Mouse (Mus musculus) forebrain, embryonic 15.5 days (tissue): ENCODE results near the gene Col4a5. TPM values are rescaled to one million over a fixed set of nuclear protein-coding genes. Genes with fewer than 3 reads are reported as not detected.

Experiments used
- ATAC-seq: fragments of 200-750 bp; cut with Nextera tagmentation; replicated peaks from 2 replicates; pipeline ENCODE4 v1.8.0; 2017; ENCODE audit warnings: mild to moderate bottlenecking, moderate TSS enrichment, moderate library complexity
- H3K27ac ChIP-seq: fragments of 300-500 bp; sonication (generic); replicated peaks from 2 replicates; pipeline ENCODE4 v1.5.1; 2015; ENCODE audit warnings: mild to moderate bottlenecking, inconsistent platforms
- H3K27me3 ChIP-seq: fragments of 300-500 bp; sonication (generic); 2 replicates; pipeline ENCODE4 v1.6.1; 2015; ENCODE audit warnings: inconsistent platforms
- H3K36me3 ChIP-seq: fragments of 300-500 bp; sonication (generic); 2 replicates; pipeline ENCODE4 v1.6.1; 2015; ENCODE audit warnings: mild to moderate bottlenecking, inconsistent platforms
- H3K4me1 ChIP-seq: fragments of 300-500 bp; sonication (generic); 2 replicates; pipeline ENCODE4 v1.6.1; 2015; ENCODE audit warnings: inconsistent platforms
- H3K4me2 ChIP-seq: fragments of 300-500 bp; sonication (generic); replicated peaks from 2 replicates; pipeline ENCODE4 v1.6.1; 2015; ENCODE audit warnings: mild to moderate bottlenecking, inconsistent platforms
- H3K4me3 ChIP-seq: fragments of 300-500 bp; sonication (generic); 2 replicates; pipeline ENCODE4 v1.5.1; 2015; ENCODE audit warnings: mild to moderate bottlenecking, inconsistent platforms
- H3K9ac ChIP-seq: fragments of 300-500 bp; sonication (generic); replicated peaks from 2 replicates; pipeline ENCODE4 v1.6.1; 2015; ENCODE audit warnings: mild to moderate bottlenecking, inconsistent platforms
- H3K9me3 ChIP-seq: fragments of 300-500 bp; sonication (generic); 2 replicates; pipeline ENCODE4 v1.6.1; 2016; ENCODE audit warnings: inconsistent platforms
- WGBS: fragments of 180-500 bp; shearing (Covaris S2); methylation state at CpG from one replicate; pipeline ENCODE4 v1.1.7; 2015; ENCODE audit warnings: mixed read lengths; 5-methylcytosine and 5-hydroxymethylcytosine counted together
- polyA plus RNA-seq: library from polyadenylated mRNA; unstranded; fragments of >200 nt; fragmentation: Nextera tagmentation; extraction: Ambion mirVana; gene quantifications from 2 replicates; pipeline ENCODE4 v1.2.1, GENCODE M21; 2015

Gene Col4a5
- polyA plus RNA-seq: 5.4 and 5.6 TPM in 2 replicates

DNA sequence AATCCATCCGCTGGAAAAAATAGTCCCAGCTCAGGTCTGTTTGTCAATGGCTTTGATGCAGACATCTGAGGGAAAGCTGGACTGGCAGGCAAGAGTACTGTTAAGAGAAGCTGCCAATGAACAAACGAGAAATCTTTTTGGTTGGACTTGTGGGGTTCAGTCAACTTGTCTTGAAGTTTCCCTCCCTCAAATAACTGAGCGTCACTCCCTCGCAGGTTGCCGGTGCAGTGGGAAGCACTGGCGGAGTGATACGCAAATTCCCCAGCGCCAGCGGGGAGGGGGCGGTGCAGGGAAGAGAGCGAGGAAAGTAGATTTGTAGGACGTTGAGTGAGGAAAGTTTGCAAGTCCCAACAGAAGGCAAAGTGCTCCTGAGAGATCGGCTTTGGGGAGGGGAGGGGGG lies at the start of gene Col4a5:
Gene Col4a5, plus strand, starts transcription at position 276 of the 400 bp plus-strand sequence.
- Histone ChIP-seq H3K9me3 (no peaks in the 10 kb centered on the region), H3K27ac (no peak within 1 kb of the TSS), H3K4me3 (peak within 1 kb of the TSS; percentile 40), H3K4me2 (peak within 1 kb of the TSS; percentile 58), H3K4me1 (no peaks in the 10 kb centered on the region), H3K27me3 (no peaks in the 10 kb centered on the region), H3K36me3 (no peaks in the 10 kb centered on the region), H3K9ac (peak within 1 kb of the TSS; percentile 43)
- 13% methylated on average over 13 of the region's 13 CpGs for WGBS
- peak; percentile 93 for ATAC-seq

DNA sequence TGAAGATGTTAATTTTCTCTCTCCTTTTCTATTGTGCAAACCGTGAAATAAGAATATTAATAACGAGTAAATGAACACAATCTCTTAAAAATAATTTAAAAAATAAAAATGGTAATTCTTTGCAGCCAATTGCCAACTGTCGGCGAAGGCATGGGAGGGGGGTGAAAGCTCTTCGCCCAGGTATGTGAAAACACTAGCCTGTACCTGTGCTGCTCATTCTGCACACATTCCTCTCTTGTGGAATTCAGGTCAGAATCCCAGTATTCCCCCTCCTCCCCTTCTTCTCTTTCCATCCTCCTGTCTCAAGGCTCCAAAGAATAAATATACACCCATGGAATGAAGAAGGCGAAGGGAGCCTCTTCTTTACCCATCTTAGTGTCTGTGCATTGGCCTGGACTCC lies 38.4 kb upstream of the Col4a5 start:
- Histone ChIP-seq H3K27me3 (no peaks in the 10 kb centered on the region), H3K4me2 (no peak overlapping the region), H3K36me3 (no peaks in the 10 kb centered on the region), H3K9ac (no peak overlapping the region), H3K4me3 (no peak overlapping the region), H3K4me1 (no peaks in the 10 kb centered on the region), H3K27ac (no peak overlapping the region), H3K9me3 (no peaks in the 10 kb centered on the region)
- 92% methylated on average over 6 of the region's 6 CpGs for WGBS
- no peak for ATAC-seq

DNA sequence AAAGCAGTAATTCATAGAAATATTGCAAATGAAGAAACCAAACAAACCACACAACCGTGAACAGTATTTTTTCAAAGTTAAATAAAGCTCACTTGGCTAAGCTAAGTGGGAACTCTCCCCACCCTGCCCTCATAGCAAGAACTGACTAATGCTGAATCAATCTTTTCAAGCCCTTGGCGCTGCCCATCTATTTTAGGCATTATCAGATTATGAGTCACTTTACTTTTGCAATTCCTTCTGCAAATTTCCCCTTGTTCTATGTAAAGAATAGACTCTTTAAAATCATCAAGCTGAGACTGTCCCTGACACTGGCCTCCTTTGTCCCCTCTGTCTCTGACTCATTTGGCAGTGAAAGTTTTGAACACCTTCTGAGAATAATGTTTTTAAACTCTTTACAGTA lies 35.8 kb upstream of the Col4a5 start:
- H3K36me3 ChIP-seq: no peaks in the 10 kb centered on the region
- no peaks in the 10 kb centered on the region for H3K9me3 ChIP-seq
- no peak overlapping the region for H3K4me3 ChIP-seq
- no peak for ATAC-seq
- H3K4me2 ChIP-seq: no peak overlapping the region
- WGBS: 71% methylated on average over 2 of the region's 2 CpGs
- no peaks in the 10 kb centered on the region for H3K27me3 ChIP-seq
- H3K27ac ChIP-seq: no peak overlapping the region
- H3K9ac ChIP-seq: no peak overlapping the region
- no peaks in the 10 kb centered on the region for H3K4me1 ChIP-seq

DNA sequence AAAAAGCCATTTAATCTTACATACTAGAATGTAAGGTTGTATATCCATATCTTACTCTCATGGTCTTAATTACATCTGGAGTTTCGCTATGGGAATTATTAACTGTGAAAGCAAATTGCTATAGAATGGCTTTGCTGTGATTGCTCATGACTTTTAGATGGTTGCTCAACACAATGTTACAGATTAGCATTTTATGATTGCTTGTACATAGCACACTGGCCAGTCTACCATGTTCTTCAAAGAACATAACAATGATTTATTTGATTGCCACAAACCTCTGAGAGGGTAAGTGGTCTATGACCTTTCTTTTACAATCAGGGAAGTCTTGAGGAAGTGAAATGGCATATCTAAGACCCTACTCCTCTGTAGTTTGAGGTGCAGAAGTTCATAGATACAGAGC lies 27.2 kb upstream of the Col4a5 start:
- no peaks in the 10 kb centered on the region for H3K36me3 ChIP-seq

DNA sequence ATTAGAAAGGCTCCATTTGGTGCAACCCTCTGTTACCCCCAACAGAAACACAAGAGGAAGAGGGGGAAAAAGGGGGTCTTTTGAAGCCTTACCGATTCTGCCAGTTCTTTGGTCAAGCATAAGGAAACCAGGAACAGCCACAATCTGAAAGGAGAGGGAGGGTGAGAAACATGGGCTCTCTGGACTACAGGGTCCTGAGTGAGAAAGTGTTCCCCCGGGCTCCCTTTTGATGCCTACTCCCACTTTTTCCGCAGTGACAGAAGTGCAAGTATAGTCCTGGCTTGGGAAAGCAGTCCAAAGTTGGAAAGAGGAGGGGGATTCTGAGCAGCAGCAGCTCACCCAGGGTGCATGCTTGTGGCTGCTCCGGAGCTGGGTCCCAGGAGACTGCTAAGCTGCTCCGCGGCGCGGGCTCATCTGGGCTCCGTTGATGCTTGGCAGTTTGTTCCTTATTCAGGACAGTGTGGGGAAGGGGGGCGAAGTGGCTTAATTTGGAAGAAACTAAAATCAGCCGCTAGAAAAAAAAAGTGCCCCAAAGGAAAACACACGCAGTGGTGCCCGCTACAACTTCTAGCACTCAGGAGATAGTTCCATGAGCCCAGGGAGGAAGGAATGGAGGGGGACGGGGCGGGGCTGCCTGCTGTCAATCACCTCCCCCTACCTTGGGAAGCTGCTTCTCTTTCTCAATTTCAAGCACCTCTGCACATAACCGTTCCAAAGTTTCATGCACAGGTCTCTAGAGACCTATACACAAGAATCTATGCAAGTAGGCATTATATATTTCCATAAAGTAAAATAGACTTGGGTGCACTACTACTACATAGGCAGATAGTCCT lies 1.5 kb upstream of the Col4a5 start, which contains the start of gene Col4a6:
Gene Col4a6, minus strand, starts transcription at position 607 of the 833 bp plus-strand sequence.
- Histone ChIP-seq H3K27ac (no peak within 1 kb of the TSS), H3K36me3 (no peaks in the 10 kb centered on the region), H3K9me3 (no peaks in the 10 kb centered on the region), H3K4me3 (peak within 1 kb of the TSS; percentile 21), H3K4me2 (peak within 1 kb of the TSS; percentile 58), H3K27me3 (no peaks in the 10 kb centered on the region), H3K9ac (no peak within 1 kb of the TSS), H3K4me1 (no peaks in the 10 kb centered on the region)
- WGBS: 22% methylated on average over 16 of the region's 16 CpGs
- peak; percentile 78 for ATAC-seq

More for the DNA sequence above, 27.2 kb upstream of the Col4a5 start:
- Histone ChIP-seq H3K27ac (no peak overlapping the region), H3K9ac (no peak overlapping the region), H3K27me3 (0 out of 2 replicates have a peak, but pooled peaks cover 2% of the 10 kb centered on the region), H3K4me1 (no peaks in the 10 kb centered on the region), H3K9me3 (no peaks in the 10 kb centered on the region), H3K4me3 (no peak overlapping the region), H3K4me2 (no peak overlapping the region)
- 83% methylated on average over 1 of the region's 1 CpGs for WGBS
- ATAC-seq: no peak

DNA sequence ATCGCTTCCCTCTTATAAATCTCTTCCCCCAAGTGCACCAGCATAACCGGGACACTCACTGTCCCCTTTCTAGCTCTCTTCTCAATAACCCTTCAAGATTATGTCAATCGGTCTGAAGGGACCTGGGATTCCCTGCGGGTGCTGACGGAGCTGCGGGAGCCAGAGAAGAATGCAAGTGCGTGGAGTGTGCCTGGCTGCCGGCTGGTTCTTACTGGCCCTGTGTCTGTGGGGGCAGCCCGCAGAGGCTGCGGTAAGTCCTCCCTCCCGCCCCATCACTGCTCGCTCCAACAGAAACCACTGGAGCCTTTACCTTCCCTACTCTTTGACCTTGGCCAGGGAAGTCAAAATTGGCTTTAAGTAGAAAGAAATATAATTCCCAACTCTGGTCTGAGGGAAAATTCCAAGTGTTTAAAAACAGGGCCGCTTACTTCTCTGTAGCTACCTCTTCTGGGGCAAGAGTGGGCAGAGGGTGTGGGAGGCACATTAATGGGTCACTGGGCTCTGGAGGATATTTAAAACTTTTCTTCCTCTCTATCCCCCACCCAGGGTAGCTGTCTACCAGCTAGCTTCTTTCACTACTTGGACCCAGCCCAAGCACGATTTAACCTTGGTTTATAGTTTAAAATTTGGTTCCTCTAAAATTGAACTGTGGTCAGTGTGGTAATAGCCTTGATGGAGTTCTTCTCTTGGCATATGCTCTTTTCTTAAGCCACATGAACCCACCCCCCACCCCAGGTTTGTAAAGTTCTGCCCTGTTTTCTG lies 562 bp downstream of the Col4a5 start:
- Histone ChIP-seq H3K36me3 (no peaks in the 10 kb centered on the region), H3K4me1 (no peaks in the 10 kb centered on the region), H3K4me3 (peak overlapping the region; percentile 40), H3K9me3 (no peaks in the 10 kb centered on the region), H3K27ac (no peak overlapping the region), H3K4me2 (peak overlapping the region; percentile 58), H3K9ac (peak overlapping the region; percentile 43), H3K27me3 (no peaks in the 10 kb centered on the region)
- ATAC-seq: peak; percentile 84
- WGBS: 27% methylated on average over 14 of the region's 14 CpGs

DNA sequence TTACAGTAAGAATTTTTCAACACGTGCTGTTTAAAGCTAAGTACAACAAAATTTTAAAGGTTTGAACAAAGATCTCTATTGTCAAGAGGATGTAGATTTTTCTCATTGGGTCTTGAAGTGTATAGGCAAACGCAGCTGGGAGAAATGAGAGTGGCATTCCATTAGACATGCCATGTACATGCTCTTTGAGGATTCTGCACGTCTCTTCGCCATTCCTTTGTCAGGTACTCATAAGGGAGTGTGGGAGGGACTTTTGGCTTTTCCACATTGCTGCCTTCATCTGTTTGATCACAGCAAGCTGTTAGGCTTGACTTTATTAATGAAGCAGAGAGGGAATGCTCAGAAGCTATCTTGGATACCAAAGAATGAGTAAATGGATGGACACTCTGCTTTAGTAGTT lies 19.4 kb downstream of the Col4a5 start:
- H3K27me3 ChIP-seq: no peaks in the 10 kb centered on the region
- H3K9ac ChIP-seq: no peak overlapping the region
- H3K4me2 ChIP-seq: no peak overlapping the region
- WGBS: 69% methylated on average over 4 of the region's 4 CpGs
- H3K4me3 ChIP-seq: no peak overlapping the region
- ATAC-seq: no peak
- H3K4me1 ChIP-seq: no peaks in the 10 kb centered on the region
- no peaks in the 10 kb centered on the region for H3K36me3 ChIP-seq
- H3K9me3 ChIP-seq: no peaks in the 10 kb centered on the region
- no peak overlapping the region for H3K27ac ChIP-seq

DNA sequence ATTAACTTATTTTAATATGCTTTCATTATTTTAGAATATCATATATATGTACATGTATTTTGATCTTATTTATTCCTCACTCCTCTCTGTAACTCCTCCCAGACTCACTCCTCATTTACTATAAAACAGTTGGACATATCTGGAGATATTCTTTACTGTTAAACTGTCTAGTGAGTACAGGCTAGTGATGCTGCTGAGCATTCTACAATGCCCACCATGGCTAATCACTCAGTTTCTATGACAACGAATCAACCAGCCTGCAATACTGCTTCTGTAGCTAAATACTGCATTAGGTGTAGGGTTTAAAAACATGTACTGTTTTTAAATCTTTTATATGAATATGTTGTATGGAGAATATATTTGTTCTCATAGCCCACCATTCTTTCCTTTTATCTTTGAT lies 27.9 kb downstream of the Col4a5 start:
- Histone ChIP-seq H3K4me1 (no peaks in the 10 kb centered on the region), H3K27me3 (no peaks in the 10 kb centered on the region), H3K9ac (no peak overlapping the region), H3K9me3 (no peaks in the 10 kb centered on the region), H3K4me2 (no peak overlapping the region), H3K36me3 (no peaks in the 10 kb centered on the region), H3K4me3 (no peak overlapping the region), H3K27ac (no peak overlapping the region)
- no peak for ATAC-seq
- 90% methylated on average over 1 of the region's 1 CpGs for WGBS

DNA sequence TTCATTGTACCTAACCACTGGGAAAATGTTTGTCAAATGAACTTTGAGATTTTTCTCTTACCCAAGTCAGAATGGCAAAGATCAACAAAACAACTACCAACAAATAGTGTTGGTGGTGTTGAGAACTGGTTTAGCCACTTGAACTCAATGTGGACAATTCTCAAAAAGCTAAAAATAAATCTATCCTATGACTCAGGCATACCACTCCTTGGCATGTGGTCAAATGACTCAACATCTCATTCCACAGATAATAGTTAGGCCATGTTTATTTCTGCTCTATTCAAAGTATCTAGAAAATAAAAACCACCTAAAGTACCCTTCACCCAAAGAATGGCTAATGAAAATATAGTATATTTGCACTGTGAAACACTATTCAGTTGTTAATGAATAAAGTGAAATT lies 58.3 kb downstream of the Col4a5 start:
- no peak overlapping the region for H3K9ac ChIP-seq
- no peaks in the 10 kb centered on the region for H3K4me1 ChIP-seq
- no peak for ATAC-seq
- no peak overlapping the region for H3K27ac ChIP-seq
- H3K4me2 ChIP-seq: no peak overlapping the region
- no peaks in the 10 kb centered on the region for H3K27me3 ChIP-seq
- H3K36me3 ChIP-seq: no peaks in the 10 kb centered on the region
- no peak overlapping the region for H3K4me3 ChIP-seq
- H3K9me3 ChIP-seq: no peaks in the 10 kb centered on the region

DNA sequence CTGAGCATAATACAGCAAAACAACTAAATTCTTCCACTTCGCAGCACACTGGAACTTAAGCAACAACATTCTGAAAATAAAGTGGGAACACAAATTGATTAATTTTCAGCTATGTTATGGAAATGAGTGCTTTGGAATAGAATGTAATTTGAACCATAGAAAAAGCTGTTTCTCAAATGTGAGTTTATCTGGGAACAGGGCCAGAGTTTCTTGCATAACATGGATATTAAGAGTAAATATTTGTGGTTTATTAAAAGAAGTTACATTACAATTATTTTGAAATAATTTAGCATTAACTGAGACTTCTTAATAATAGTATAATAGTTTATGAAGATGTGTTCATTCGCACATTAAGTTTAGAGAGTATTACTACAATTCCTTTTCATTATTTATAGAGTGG lies 72.3 kb downstream of the Col4a5 start:
- Histone ChIP-seq H3K4me2 (no peak overlapping the region), H3K27ac (no peak overlapping the region), H3K9me3 (no peaks in the 10 kb centered on the region), H3K36me3 (no peaks in the 10 kb centered on the region), H3K27me3 (no peaks in the 10 kb centered on the region), H3K9ac (no peak overlapping the region), H3K4me3 (no peak overlapping the region), H3K4me1 (no peaks in the 10 kb centered on the region)
- 72% methylated on average over 2 of the region's 2 CpGs for WGBS
- ATAC-seq: no peak

DNA sequence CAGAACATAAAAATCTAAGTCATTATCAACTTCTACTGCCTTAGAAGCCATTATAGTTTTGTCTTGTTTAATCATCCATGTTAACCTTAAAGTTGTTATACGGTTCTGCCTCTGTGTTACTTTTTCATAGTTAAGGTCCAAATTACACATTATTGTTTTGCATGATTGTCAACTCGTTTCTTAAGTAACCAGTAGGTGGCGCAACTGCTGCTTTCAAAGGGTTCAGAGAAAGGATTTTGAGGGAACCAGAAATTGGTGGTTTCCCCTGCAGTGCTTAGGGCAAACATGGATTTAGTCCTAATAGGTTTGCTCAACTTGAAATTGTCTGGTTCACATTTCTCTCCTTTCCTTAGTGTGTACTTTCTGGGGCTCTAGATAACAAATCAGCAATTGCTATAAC lies 115.1 kb downstream of the Col4a5 start:
- 29% methylated on average over 3 of the region's 3 CpGs for WGBS
- no peak for ATAC-seq
- Histone ChIP-seq H3K27ac (no peak overlapping the region), H3K27me3 (no peaks in the 10 kb centered on the region), H3K9me3 (no peaks in the 10 kb centered on the region), H3K4me1 (no peaks in the 10 kb centered on the region), H3K36me3 (no peaks in the 10 kb centered on the region), H3K4me2 (no peak overlapping the region), H3K4me3 (no peak overlapping the region), H3K9ac (no peak overlapping the region)

DNA sequence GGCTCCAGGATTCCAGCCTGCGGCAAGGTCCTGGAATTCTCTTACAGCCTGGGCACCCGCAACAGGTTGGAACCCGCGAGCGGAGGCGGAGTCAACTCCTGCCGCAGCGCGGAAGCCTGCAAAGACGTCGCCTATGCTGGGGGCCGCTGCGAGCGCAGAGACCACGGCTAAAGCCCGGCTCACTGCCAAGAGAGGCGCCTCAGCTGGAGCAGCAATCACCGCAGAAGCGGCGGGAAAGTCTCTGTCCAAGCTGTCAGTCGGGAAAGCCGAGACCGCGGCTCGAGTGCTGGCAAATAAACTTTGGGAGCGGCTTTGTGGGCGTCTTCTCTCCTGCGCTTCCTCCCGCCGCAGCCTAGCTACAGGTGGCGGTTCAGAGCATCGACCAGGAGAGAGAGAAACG lies 246.5 kb downstream of the Col4a5 start:
- H3K9me3 ChIP-seq: no peaks in the 10 kb centered on the region
- H3K4me3 ChIP-seq: peak overlapping the region; percentile 37
- H3K9ac ChIP-seq: no peak overlapping the region
- peak overlapping the region; percentile 53 for H3K4me2 ChIP-seq
- H3K4me1 ChIP-seq: peaks cover 27% of the 10 kb centered on the region
- ATAC-seq: no peak
- peaks cover 47% of the 10 kb centered on the region for H3K27me3 ChIP-seq
- no peak overlapping the region for H3K27ac ChIP-seq
- 22% methylated on average over 33 of the region's 33 CpGs for WGBS
- no peaks in the 10 kb centered on the region for H3K36me3 ChIP-seq
